Mouse (Mus musculus) lung, postnatal 0 days (tissue): Measurements from ENCODE around the gene Mettl1. TPM values are rescaled to one million over a fixed set of nuclear protein-coding genes. Genes with fewer than 3 reads are reported as not detected.

Experiments
- ATAC-seq: fragments of 200-750 bp; cut with Nextera tagmentation; 2 replicates; pipeline ENCODE4 v1.8.0; 2017; ENCODE audit warnings: moderate library complexity
- DNase-seq: peaks from one replicate; pipeline ENCODE4 v3.0.0-alpha.2; 2016; ENCODE audit warnings: low spot score
- H3K27ac ChIP-seq: fragments of 300-500 bp; sonication (generic); 2 replicates; pipeline ENCODE4 v1.5.1; 2014; ENCODE audit warnings: antibody characterized with exemption, mild to moderate bottlenecking, low read length, mixed read lengths
- H3K27me3 ChIP-seq: fragments of 300-500 bp; sonication (generic); replicated peaks from 2 replicates; pipeline ENCODE4 v1.6.1; 2014; ENCODE audit warnings: low read length, mixed read lengths; ENCODE audit not compliant: insufficient read depth
- H3K36me3 ChIP-seq: fragments of 300-500 bp; sonication (generic); 2 replicates; pipeline ENCODE4 v1.6.1; 2014; ENCODE audit warnings: low read length, mixed read lengths; ENCODE audit not compliant: insufficient read depth
- H3K4me1 ChIP-seq: fragments of 300-500 bp; sonication (generic); 2 replicates; pipeline ENCODE4 v1.6.1; 2014; ENCODE audit warnings: antibody characterized with exemption, low read depth, low read length, mixed read lengths; ENCODE audit not compliant: insufficient read depth
- H3K4me2 ChIP-seq: fragments of 300-500 bp; sonication (generic); replicated peaks from 2 replicates; pipeline ENCODE4 v1.6.1; 2014; ENCODE audit warnings: low read depth, mild to moderate bottlenecking, low read length, moderate library complexity, mixed read lengths
- H3K4me3 ChIP-seq: fragments of 300-500 bp; sonication (generic); 2 replicates; pipeline ENCODE4 v1.5.1; 2014; ENCODE audit warnings: low read depth, low read length
- H3K9ac ChIP-seq: fragments of 300-500 bp; sonication (generic); replicated peaks from 2 replicates; pipeline ENCODE4 v1.6.1; 2014; ENCODE audit warnings: low read depth, mild to moderate bottlenecking
- H3K9me3 ChIP-seq: fragments of 300-500 bp; sonication (generic); 2 replicates; pipeline ENCODE4 v1.6.1; 2016; ENCODE audit warnings: low read length, mixed read lengths
- CTCF ChIP-seq: IDR thresholded peaks from 2 replicates; pipeline ENCODE4 v1.5.1; 2016; ENCODE audit warnings: antibody characterized with exemption, mild to moderate bottlenecking
- EP300 ChIP-seq: IDR thresholded peaks from 2 replicates; pipeline ENCODE4 v1.6.1; 2016; ENCODE audit warnings: antibody characterized with exemption, mild to moderate bottlenecking, control low read depth
- WGBS: fragments of 180-500 bp; shearing (Covaris S2); extraction: QIAGEN DNeasy Blood & Tissue Kit; methylation state at CpG from one replicate; pipeline ENCODE4 v1.1.7; 2014; 5-methylcytosine and 5-hydroxymethylcytosine counted together
- polyA plus RNA-seq: library from polyadenylated mRNA; unstranded; fragments of >200 nt; fragmentation: Nextera tagmentation; extraction: Ambion mirVana; gene quantifications from 2 replicates; pipeline ENCODE4 v1.2.1, GENCODE M21; 2015

Mettl1 gene
- polyA plus RNA-seq, 1 experiment from 2014 or later: 13.6 TPM

DNA sequence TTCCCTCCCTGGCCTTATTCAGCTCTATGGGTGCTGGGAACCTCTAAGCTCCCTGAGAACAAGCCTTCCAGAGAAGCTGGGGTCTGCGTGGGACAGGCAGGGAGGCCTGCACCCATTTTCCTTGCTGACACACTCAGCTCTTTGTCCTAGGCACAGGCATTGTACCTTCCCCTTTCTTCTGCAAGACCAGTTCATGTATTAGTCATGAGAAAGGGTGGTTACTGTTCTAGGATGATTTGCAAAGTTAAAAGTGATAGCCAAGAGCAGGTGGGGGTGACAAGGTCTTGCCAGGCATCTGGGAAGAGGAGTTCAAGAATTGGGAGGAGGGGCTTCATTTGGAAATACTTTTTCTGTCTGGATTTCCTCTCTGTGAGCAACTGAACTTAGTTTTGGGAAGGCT is 39.2 kb upstream of the Mettl1 start:
- no peak overlapping the region for H3K4me3 ChIP-seq
- WGBS: 77% methylated on average over 1 of the region's 1 CpGs
- no peaks in the 10 kb centered on the region for H3K9me3 ChIP-seq
- no peaks in the 10 kb centered on the region for H3K4me1 ChIP-seq
- no peak overlapping the region for H3K27ac ChIP-seq
- DNase-seq: no peak
- H3K9ac ChIP-seq: no peak overlapping the region
- TF ChIP-seq CTCF: no peak
- no peaks in the 10 kb centered on the region for H3K27me3 ChIP-seq
- peaks cover 12% of the 10 kb centered on the region; the same call in 1 of the 2 replicates for H3K36me3 ChIP-seq
- no peak overlapping the region for H3K4me2 ChIP-seq
- ATAC-seq: no peak

DNA sequence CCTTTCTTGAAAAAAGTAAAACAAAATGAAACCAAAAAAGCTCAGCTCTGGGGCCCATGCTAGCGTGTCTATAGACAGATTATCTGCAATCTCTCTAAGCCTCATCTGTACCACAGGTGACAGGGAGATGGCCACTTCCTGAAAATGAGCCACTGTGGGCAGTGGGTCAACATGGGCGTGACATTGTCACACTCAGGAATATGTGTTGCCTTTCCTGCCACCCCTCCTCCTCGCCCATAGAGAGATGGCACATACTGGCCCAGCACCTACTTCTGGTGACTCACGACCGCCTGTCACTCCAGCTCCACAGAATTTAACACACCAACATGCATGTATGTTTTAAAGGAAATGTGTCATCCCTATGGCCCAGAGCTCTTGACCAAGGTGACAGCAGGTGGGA is 38.4 kb upstream of the Mettl1 start:
- DNase-seq (no peak), ATAC-seq (no peak)
- Histone ChIP-seq H3K4me3 (no peak overlapping the region), H3K9me3 (no peaks in the 10 kb centered on the region), H3K4me1 (no peaks in the 10 kb centered on the region), H3K9ac (no peak overlapping the region), H3K27me3 (no peaks in the 10 kb centered on the region), H3K4me2 (no peak overlapping the region), H3K27ac (no peak overlapping the region), H3K36me3 (peaks cover 12% of the 10 kb centered on the region; the same call in 1 of the 2 replicates)
- 75% methylated on average over 5 of the region's 5 CpGs for WGBS
- TF ChIP-seq CTCF: no peak
- no peak for TF ChIP-seq EP300

DNA sequence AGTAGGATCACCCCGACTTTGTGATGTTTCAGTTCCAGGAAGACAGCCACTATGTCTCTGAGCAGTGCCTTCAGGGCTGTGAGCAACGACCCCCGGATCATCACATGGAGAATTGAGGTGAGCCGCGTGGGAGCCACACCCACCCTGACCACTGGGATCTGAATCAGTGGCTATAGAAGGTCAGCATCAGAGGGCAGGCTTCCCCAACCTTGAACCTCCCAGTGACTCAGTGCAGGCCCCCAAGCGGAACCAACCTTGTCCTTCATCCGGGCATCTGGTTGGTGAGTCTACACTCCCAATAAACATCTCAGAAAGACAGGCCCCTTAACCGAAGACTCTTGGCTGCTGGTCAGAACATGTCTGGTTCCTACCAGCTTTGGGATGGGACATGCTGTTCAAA is 37.9 kb upstream of the Mettl1 start:
- no peak overlapping the region for H3K27ac ChIP-seq
- no peak for TF ChIP-seq EP300
- no peak for TF ChIP-seq CTCF
- ATAC-seq (no peak), DNase-seq (no peak)
- no peaks in the 10 kb centered on the region for H3K27me3 ChIP-seq
- H3K4me2 ChIP-seq: no peak overlapping the region
- H3K9me3 ChIP-seq: no peaks in the 10 kb centered on the region
- H3K4me3 ChIP-seq: no peak overlapping the region
- WGBS: 85% methylated on average over 8 of the region's 8 CpGs
- no peak overlapping the region for H3K9ac ChIP-seq
- peaks cover 9% of the 10 kb centered on the region; the same call in 1 of the 2 replicates for H3K36me3 ChIP-seq
- no peaks in the 10 kb centered on the region for H3K4me1 ChIP-seq

DNA sequence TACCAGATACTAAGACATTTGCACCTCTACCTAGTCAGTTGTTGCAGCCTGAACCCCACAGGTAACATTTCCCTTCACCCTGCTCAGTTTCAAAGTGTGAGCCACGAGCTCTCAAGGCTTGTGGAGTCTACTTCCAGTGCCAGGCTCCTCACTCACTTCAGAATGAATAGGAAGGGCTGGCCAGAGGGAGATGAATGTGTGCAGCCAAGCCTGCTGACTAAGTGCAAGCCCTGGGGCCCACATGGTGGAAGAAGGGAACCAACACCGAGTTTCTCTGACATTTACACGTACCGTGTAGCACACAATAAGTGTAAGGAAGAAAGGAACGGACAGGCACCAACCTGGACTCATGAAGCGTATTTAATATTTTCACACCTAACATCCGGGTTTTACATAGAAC is 37.4 kb upstream of the Mettl1 start:
- WGBS: 77% methylated on average over 7 of the region's 7 CpGs
- H3K27ac ChIP-seq: no peak overlapping the region
- no peaks in the 10 kb centered on the region for H3K9me3 ChIP-seq
- TF ChIP-seq CTCF (no peak), EP300 (no peak)
- ATAC-seq (no peak), DNase-seq (no peak)
- no peaks in the 10 kb centered on the region for H3K27me3 ChIP-seq
- no peaks in the 10 kb centered on the region for H3K4me1 ChIP-seq
- peaks cover 4% of the 10 kb centered on the region; the same call in 1 of the 2 replicates for H3K36me3 ChIP-seq
- no peak overlapping the region for H3K4me3 ChIP-seq
- no peak overlapping the region for H3K4me2 ChIP-seq
- H3K9ac ChIP-seq: no peak overlapping the region

DNA sequence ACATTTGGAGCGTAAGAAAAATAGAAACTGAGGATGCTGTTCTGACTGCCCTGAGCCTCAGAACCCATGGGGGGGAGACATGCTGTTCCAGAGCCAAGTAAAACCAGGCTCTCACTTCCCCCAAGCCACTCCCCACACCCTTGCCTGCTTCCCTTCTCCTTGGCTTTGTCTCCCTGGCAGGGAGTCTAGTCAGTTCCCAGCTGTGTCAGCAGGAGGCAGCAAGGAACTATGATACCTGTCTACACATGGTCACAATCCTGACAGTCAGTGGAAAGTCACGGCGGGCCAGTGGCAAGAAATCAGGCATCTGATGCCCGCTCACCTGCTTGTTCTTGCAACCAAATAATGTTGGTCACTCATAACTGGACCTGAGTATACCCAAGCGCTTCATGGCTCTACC is 24.7 kb upstream of the Mettl1 start:
- Histone ChIP-seq H3K4me3 (no peak overlapping the region), H3K4me2 (no peak overlapping the region), H3K36me3 (no peaks in the 10 kb centered on the region), H3K27ac (no peak overlapping the region), H3K9ac (no peak overlapping the region), H3K9me3 (no peaks in the 10 kb centered on the region), H3K27me3 (no peaks in the 10 kb centered on the region), H3K4me1 (no peaks in the 10 kb centered on the region)
- ATAC-seq: no peak; the same call in 1 of the 2 replicates
- DNase-seq: no peak
- TF ChIP-seq EP300: no peak
- peak; percentile 65 for TF ChIP-seq CTCF
- 54% methylated on average over 5 of the region's 5 CpGs for WGBS

DNA sequence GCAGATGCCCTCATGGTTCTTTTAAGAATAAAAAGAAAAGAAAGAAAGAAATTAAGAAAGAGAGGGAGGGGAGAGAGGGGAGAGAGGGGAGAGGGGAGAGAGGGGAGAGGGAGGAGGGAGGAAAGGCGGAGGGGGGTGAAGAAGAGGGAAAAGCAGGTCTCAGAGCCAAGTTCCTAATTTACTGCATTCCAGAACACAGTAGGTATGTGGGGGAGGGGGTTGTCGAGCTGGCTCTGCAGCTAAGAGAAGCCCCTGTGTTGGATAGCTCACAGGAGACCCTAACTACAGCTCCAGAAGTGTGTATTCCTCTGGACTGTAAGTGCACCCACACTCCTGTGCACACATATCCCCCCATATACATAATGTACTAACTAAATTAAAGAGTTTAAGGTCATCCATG is 24.1 kb upstream of the Mettl1 start:
- Histone ChIP-seq H3K36me3 (no peaks in the 10 kb centered on the region), H3K27me3 (no peaks in the 10 kb centered on the region), H3K9ac (no peak overlapping the region), H3K4me1 (no peaks in the 10 kb centered on the region), H3K4me3 (no peak overlapping the region), H3K9me3 (no peaks in the 10 kb centered on the region), H3K4me2 (no peak overlapping the region), H3K27ac (no peak overlapping the region)
- no peak for TF ChIP-seq EP300
- TF ChIP-seq CTCF: no peak
- no peak for DNase-seq
- WGBS: 12% methylated on average over 2 of the region's 2 CpGs
- ATAC-seq: no peak

DNA sequence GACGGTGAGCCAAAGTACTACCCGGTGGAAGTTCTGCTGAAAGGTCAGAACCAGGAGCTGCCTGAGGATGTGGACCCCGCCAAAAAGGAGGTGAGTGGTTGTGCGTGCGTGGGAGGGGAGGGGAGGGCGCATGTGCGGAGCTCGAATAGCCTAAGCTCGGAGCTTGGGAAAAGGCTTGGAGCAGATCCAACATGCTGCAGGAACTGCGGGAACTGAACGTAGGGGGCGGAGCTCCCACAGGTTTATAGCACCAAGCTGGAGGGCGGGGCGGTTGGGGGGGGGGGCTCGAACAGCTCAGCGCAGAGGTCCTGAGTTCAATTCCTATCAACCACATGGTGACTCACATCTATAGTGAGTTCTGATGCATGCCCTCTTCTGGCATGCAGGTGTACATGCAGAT is 22.8 kb upstream of the Mettl1 start:
- DNase-seq (no peak), ATAC-seq (no peak)
- Histone ChIP-seq H3K27me3 (no peaks in the 10 kb centered on the region), H3K4me1 (no peaks in the 10 kb centered on the region), H3K4me2 (no peak overlapping the region), H3K9ac (no peak overlapping the region), H3K27ac (no peak overlapping the region), H3K4me3 (no peak overlapping the region), H3K9me3 (no peaks in the 10 kb centered on the region), H3K36me3 (0 out of 2 replicates have a peak, but pooled peaks cover 3% of the 10 kb centered on the region)
- no peak for TF ChIP-seq EP300
- no peak for TF ChIP-seq CTCF
- WGBS: 69% methylated on average over 16 of the region's 16 CpGs
